Mouse (Mus musculus) megakaryocyte, embryonic 14.5 days (primary cell): Measurements from ENCODE around the gene Neil1.

Experiments used
- FLI1 ChIP-seq: IDR thresholded peaks from 2 replicates; pipeline ENCODE4 v1.6.1; 2012; ENCODE audit warnings: low read length, inconsistent platforms, mixed read lengths
- GATA1 ChIP-seq: IDR thresholded peaks from 3 replicates; pipeline ENCODE4 v1.6.1; 2012; ENCODE audit warnings: mixed read lengths, low read length, inconsistent platforms, borderline replicate concordance

DNA sequence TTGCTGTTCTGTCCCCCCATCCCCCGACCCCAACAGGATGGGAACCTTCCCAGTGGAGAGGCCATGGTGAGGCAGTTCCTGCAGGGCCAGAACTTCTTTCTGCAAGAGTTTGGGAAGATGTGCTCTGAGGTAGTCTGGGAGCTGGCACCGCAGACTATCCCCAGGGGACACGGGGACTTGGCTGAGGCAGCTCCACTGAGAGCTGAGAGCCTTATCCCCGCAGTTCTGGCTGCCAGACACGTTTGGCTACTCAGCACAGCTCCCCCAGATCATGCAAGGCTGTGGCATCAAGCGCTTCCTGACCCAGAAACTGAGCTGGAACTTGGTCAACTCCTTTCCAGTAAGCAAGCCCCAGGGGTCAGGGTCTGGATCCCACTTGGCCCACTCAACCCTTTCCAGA, 10.9 kb downstream of the Neil1 start:
- TF ChIP-seq GATA1 (no peak), FLI1 (no peak)
